Mouse (Mus musculus) heart, embryonic 13.5 days (tissue): ENCODE measurements at regions not wholly inside any gene's neighbourhood (a gene's known extent, or its start where the extent isn't known, plus 50 kb on each side); places are given as distances from the start of the nearest gene placed in this dataset.

Source experiments
- ATAC-seq: fragments of 200-750 bp; cut with Nextera tagmentation; 2 replicates; pipeline ENCODE4 v1.8.0; 2017; ENCODE audit warnings: moderate TSS enrichment; ENCODE audit not compliant: insufficient number of reproducible peaks, low FRiP score, low TSS enrichment; ENCODE audit errors: extremely low read depth
- H3K27ac ChIP-seq: fragments of 300-500 bp; sonication (generic); replicated peaks from 2 replicates; pipeline ENCODE4 v1.5.1; 2015; ENCODE audit warnings: moderate library complexity, mild to moderate bottlenecking, inconsistent platforms
- H3K27me3 ChIP-seq: fragments of 300-500 bp; sonication (generic); replicated peaks from 2 replicates; pipeline ENCODE4 v1.6.1; 2015; ENCODE audit warnings: mild to moderate bottlenecking, inconsistent platforms
- H3K36me3 ChIP-seq: fragments of 300-500 bp; sonication (generic); 2 replicates; pipeline ENCODE4 v1.6.1; 2015; ENCODE audit warnings: mild to moderate bottlenecking, inconsistent platforms
- H3K4me1 ChIP-seq: fragments of 300-500 bp; sonication (generic); 2 replicates; pipeline ENCODE4 v1.6.1; 2015; ENCODE audit warnings: inconsistent platforms
- H3K4me2 ChIP-seq: fragments of 300-500 bp; sonication (generic); 2 replicates; pipeline ENCODE4 v1.6.1; 2015; ENCODE audit warnings: inconsistent platforms, mild to moderate bottlenecking, moderate library complexity
- H3K4me3 ChIP-seq: fragments of 300-500 bp; sonication (generic); 2 replicates; pipeline ENCODE4 v1.5.1; 2015; ENCODE audit warnings: moderate library complexity, mild to moderate bottlenecking, inconsistent platforms
- H3K9ac ChIP-seq: fragments of 300-500 bp; sonication (generic); 2 replicates; pipeline ENCODE4 v1.6.1; 2015; ENCODE audit warnings: inconsistent platforms, mild to moderate bottlenecking, moderate library complexity
- H3K9me3 ChIP-seq: fragments of 300-500 bp; sonication (generic); 2 replicates; pipeline ENCODE4 v1.6.1; 2016; ENCODE audit warnings: inconsistent platforms
- WGBS: fragments of 180-500 bp; shearing (Covaris S2); methylation state at CpG from one replicate; pipeline ENCODE4 v1.1.7; 2015; ENCODE audit warnings: mixed read lengths; 5-methylcytosine and 5-hydroxymethylcytosine counted together

- Histone ChIP-seq H3K27ac (no peak overlapping the region), H3K4me1 (peaks cover 6% of the 10 kb centered on the region), H3K27me3 (no peaks in the 10 kb centered on the region), H3K36me3 (no peaks in the 10 kb centered on the region), H3K9ac (no peak overlapping the region), H3K4me3 (no peak overlapping the region), H3K9me3 (no peaks in the 10 kb centered on the region), H3K4me2 (no peak overlapping the region)
- WGBS = 76% methylated on average over 5 of the region's 5 CpGs
- no peak for ATAC-seq
These were observed 181.1 kb upstream of the Nr5a2 start for GRCm38 (mm10) chr1:137141372-137141771.

GRCm38 (mm10) chr1:137136156-137136555 lies 175.9 kb upstream of the Nr5a2 start:
- no peaks in the 10 kb centered on the region for H3K27me3 ChIP-seq
- 69% methylated on average over 7 of the region's 7 CpGs for WGBS
- H3K9ac ChIP-seq = no peak overlapping the region
- no peak overlapping the region for H3K27ac ChIP-seq
- no peaks in the 10 kb centered on the region for H3K9me3 ChIP-seq
- H3K36me3 ChIP-seq = no peaks in the 10 kb centered on the region
- no peaks in the 10 kb centered on the region for H3K4me1 ChIP-seq
- H3K4me3 ChIP-seq = no peak overlapping the region
- no peak for ATAC-seq
- H3K4me2 ChIP-seq = no peak overlapping the region

DNA sequence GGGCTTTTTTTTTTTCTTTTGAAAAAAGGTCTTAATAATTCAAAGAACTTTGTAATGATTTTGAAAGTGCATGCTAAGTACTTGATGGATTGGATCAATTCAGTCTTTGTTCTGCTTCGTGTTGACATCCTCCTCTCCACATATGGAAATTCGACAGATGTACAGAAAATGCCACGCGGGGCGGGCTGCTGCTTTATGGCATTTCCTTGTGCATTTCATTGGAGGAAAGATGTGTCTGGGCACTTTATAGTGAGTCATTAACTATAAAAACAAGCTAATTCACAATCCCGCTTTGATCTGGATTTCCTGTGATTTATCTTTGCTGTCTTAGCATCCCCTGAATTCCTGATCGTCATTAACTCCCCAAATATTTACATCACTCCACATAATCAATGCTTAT lies 173.5 kb upstream of the Nr5a2 start:
- H3K36me3 ChIP-seq = no peaks in the 10 kb centered on the region
- H3K27me3 ChIP-seq = no peaks in the 10 kb centered on the region
- 58% methylated on average over 7 of the region's 7 CpGs for WGBS
- no peak overlapping the region for H3K27ac ChIP-seq
- H3K9me3 ChIP-seq = no peaks in the 10 kb centered on the region
- H3K4me2 ChIP-seq = no peak overlapping the region
- H3K4me1 ChIP-seq = no peaks in the 10 kb centered on the region
- H3K4me3 ChIP-seq = no peak overlapping the region
- ATAC-seq = no peak
- H3K9ac ChIP-seq = no peak overlapping the region

DNA sequence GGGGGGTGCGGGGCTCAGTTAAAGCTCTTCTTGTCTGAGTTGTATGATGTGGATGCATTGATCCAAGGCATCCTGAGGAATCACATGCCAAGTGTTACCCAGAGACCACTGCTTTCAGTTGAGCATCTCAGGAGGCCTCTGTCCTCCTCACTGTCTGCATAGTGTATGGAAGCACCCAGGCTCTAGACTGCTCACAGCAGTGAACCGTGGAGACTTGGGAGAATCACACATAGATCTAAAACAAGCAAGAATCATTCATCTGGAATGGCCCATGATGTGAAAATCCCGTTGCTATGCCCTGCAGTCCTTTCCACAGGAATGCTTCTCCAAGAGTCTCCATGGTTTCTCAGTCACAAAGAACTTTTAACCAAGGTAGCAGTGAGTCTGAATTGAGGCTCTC lies 170.0 kb upstream of the Nr5a2 start:
- Histone ChIP-seq H3K9me3 (no peaks in the 10 kb centered on the region), H3K36me3 (no peaks in the 10 kb centered on the region), H3K9ac (no peak overlapping the region), H3K27ac (no peak overlapping the region), H3K4me1 (no peaks in the 10 kb centered on the region), H3K4me2 (no peak overlapping the region), H3K27me3 (no peaks in the 10 kb centered on the region), H3K4me3 (no peak overlapping the region)
- no peak for ATAC-seq
- 64% methylated on average over 3 of the region's 3 CpGs for WGBS

GRCm38 (mm10) chr1:137129116-137129515 lies 168.9 kb upstream of the Nr5a2 start:
- Histone ChIP-seq H3K27ac (no peak overlapping the region), H3K27me3 (no peaks in the 10 kb centered on the region), H3K36me3 (no peaks in the 10 kb centered on the region), H3K4me1 (no peaks in the 10 kb centered on the region), H3K9ac (no peak overlapping the region), H3K4me2 (no peak overlapping the region), H3K4me3 (no peak overlapping the region), H3K9me3 (no peaks in the 10 kb centered on the region)
- ATAC-seq = no peak
- WGBS = 80% methylated on average over 9 of the region's 9 CpGs

DNA sequence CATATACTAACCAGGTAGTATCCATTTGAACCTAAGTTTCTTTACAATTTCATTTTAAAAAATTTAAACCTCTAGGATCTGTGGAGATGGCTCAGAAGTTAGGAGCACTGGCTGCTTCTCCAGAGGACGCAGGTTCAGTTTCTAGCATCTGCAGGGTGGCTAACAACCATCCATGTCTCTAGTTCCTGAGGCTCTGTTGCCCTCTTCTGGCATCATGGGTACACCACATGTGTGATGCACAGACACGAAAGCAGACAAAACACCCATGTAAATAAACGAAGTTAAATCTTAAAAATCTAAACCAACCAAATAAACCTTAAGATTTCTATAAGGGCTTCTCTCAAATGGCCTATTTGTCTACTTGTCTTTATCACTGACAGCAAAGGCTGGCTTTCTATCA lies 157.6 kb upstream of the Nr5a2 start:
- Histone ChIP-seq H3K36me3 (no peaks in the 10 kb centered on the region), H3K9ac (no peak overlapping the region), H3K4me3 (no peak overlapping the region), H3K27ac (no peak overlapping the region), H3K27me3 (no peaks in the 10 kb centered on the region), H3K9me3 (no peaks in the 10 kb centered on the region), H3K4me1 (no peaks in the 10 kb centered on the region), H3K4me2 (no peak overlapping the region)
- ATAC-seq = no peak
- 70% methylated on average over 3 of the region's 3 CpGs for WGBS

GRCm38 (mm10) chr1:137106444-137106843 lies 146.2 kb upstream of the Nr5a2 start:
- H3K9ac ChIP-seq = no peak overlapping the region
- 67% methylated on average over 2 of the region's 2 CpGs for WGBS
- no peak for ATAC-seq

GRCm38 (mm10) chr1:137091762-137092161 lies 131.5 kb upstream of the Nr5a2 start:
- Histone ChIP-seq H3K4me2 (no peak overlapping the region), H3K4me1 (no peaks in the 10 kb centered on the region), H3K9ac (no peak overlapping the region), H3K4me3 (no peak overlapping the region), H3K27me3 (no peaks in the 10 kb centered on the region), H3K9me3 (no peaks in the 10 kb centered on the region), H3K36me3 (no peaks in the 10 kb centered on the region), H3K27ac (no peak overlapping the region)
- no peak for ATAC-seq
- WGBS = 30% methylated on average over 9 of the region's 9 CpGs

More at GRCm38 (mm10) chr1:137106444-137106843, 146.2 kb upstream of the Nr5a2 start:
- Histone ChIP-seq H3K9me3 (no peaks in the 10 kb centered on the region), H3K4me2 (no peak overlapping the region), H3K27ac (no peak overlapping the region), H3K4me1 (no peaks in the 10 kb centered on the region), H3K27me3 (no peaks in the 10 kb centered on the region), H3K36me3 (no peaks in the 10 kb centered on the region), H3K4me3 (no peak overlapping the region)

GRCm38 (mm10) chr1:137088148-137088547 lies 127.9 kb upstream of the Nr5a2 start:
- Histone ChIP-seq H3K36me3 (no peaks in the 10 kb centered on the region), H3K4me1 (no peaks in the 10 kb centered on the region), H3K27me3 (no peaks in the 10 kb centered on the region), H3K9ac (no peak overlapping the region), H3K4me2 (no peak overlapping the region), H3K4me3 (no peak overlapping the region), H3K9me3 (no peaks in the 10 kb centered on the region), H3K27ac (no peak overlapping the region)
- 81% methylated on average over 10 of the region's 10 CpGs for WGBS
- ATAC-seq = no peak

GRCm38 (mm10) chr1:137086766-137087165 lies 126.5 kb upstream of the Nr5a2 start:
- H3K4me1 ChIP-seq = no peaks in the 10 kb centered on the region
- no peak overlapping the region for H3K27ac ChIP-seq
- H3K9ac ChIP-seq = no peak overlapping the region
- no peak overlapping the region for H3K4me3 ChIP-seq
- no peaks in the 10 kb centered on the region for H3K27me3 ChIP-seq
- no peaks in the 10 kb centered on the region for H3K36me3 ChIP-seq
- H3K4me2 ChIP-seq = no peak overlapping the region
- no peaks in the 10 kb centered on the region for H3K9me3 ChIP-seq
- ATAC-seq = no peak
- 74% methylated on average over 3 of the region's 3 CpGs for WGBS

DNA sequence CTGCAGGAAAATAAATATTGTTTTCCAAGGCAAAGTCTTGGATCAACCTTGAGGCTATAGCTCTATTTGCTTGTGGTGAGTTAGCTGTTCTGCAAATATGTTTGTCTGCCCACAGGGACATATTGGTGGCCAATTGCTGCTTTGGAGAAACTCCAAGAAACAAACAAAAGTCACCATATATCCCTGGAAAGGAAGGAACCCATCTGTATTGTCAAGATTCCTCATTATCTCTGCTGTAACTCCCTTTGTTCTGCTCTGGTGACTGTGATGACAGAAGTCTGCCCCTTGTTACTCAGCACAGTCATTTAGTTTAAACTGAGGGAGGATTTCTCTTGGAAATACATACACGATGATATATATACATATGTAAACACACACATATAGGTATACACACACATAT lies 123.3 kb upstream of the Nr5a2 start:
- no peak for ATAC-seq
- 37% methylated on average over 1 of the region's 1 CpGs for WGBS
- Histone ChIP-seq H3K9me3 (no peaks in the 10 kb centered on the region), H3K4me1 (peaks cover 12% of the 10 kb centered on the region), H3K27ac (no peak overlapping the region), H3K4me2 (no peak overlapping the region), H3K36me3 (no peaks in the 10 kb centered on the region), H3K9ac (no peak overlapping the region), H3K27me3 (no peaks in the 10 kb centered on the region), H3K4me3 (no peak overlapping the region)

DNA sequence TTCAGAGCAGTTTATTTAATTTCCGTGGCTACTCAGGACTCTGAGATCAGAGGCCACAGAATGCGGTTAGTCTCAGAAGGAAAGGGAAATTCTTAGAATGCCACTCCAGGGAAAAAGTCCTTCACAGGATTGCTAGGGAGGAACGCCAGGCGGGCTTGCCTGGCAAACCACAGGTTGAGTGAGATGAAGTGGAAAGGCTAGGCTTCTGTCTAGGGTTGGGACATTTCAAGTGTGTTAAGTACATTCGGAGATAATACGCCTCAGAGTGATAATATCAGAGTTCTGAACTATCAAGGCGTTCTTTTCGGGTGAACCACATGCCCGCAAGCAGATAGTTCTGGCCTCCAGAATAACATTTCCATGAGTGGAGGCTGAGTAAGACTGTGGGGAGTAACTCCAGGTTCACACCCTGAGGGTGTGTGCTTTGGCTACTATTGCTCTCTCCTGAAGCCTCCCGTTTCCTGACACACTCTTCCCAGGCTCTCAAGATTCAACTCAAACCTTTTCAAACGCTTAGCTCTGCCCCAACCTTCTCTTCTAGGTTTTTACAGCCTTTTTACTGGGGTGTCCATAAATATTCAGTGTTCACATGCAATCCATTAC lies 119.3 kb upstream of the Nr5a2 start:
- no peak overlapping the region for H3K4me3 ChIP-seq
- H3K36me3 ChIP-seq = no peaks in the 10 kb centered on the region
- 23% methylated on average over 11 of the region's 11 CpGs for WGBS
- H3K4me2 ChIP-seq = no peak overlapping the region
- no peaks in the 10 kb centered on the region for H3K9me3 ChIP-seq
- peaks cover 16% of the 10 kb centered on the region for H3K4me1 ChIP-seq
- no peak overlapping the region for H3K27ac ChIP-seq
- no peak for ATAC-seq
- no peak overlapping the region for H3K9ac ChIP-seq
- H3K27me3 ChIP-seq = no peaks in the 10 kb centered on the region
